Mouse (Mus musculus): ENCODE results near the gene Fhod1. TPM values are rescaled to one million over a fixed set of nuclear protein-coding genes. Genes with fewer than 3 reads are reported as not detected.

Gene Fhod1
- polyA plus RNA-seq (2017; shearing (Covaris generic)), result 1.6 TPM

GRCm38 (mm10) chr8:105347428-105348221 lies at the start of gene Fhod1:
Fhod1 (minus strand) TSS chr8:105347953.

GRCm38 (mm10) chr8:105373032-105373431 lies 25.3 kb upstream of the Fhod1 start, which contains the start of gene Plekhg4:
Plekhg4 (plus strand) TSS chr8:105373274.

GRCm38 (mm10) chr8:105348450-105349095 lies 820 bp upstream of the Fhod1 start, which contains the start of gene Slc9a5:
Slc9a5 (plus strand) TSS chr8:105348843.

GRCm38 (mm10) chr8:105326141-105326672 lies 21.5 kb downstream of the Fhod1 start, which contains the start of the genes Lrrc29 and Tmem208:
Lrrc29 (minus strand) TSS chr8:105326278.
Tmem208 (plus strand) TSS chr8:105326354.

GRCm38 (mm10) chr8:105305211-105306145 lies 42.3 kb downstream of the Fhod1 start, which contains the start of gene Elmo3:
Elmo3 (plus strand) TSS chr8:105305601.

GRCm38 (mm10) chr8:105297511-105298192 lies 50.1 kb downstream of the Fhod1 start, which contains the start of gene E2f4:
E2f4 (plus strand) TSS chr8:105297663.

GRCm38 (mm10) chr8:105295895-105296573 lies 51.7 kb downstream of the Fhod1 start, which contains the start of gene Exoc3l:
Exoc3l (minus strand) TSS chr8:105296101.

GRCm38 (mm10) chr8:105289805-105290460 lies 57.8 kb downstream of the Fhod1 start, which contains the start of gene 4931428F04Rik:
4931428F04Rik (minus strand) TSS chr8:105289864.

Other genes starting within 250 kb of the Fhod1 start
- not detected for gene Ces4a, start 216.2 kb downstream of the Fhod1 start, polyA plus RNA-seq (2017; shearing (Covaris generic))
- gene Cbfb, start 177.3 kb downstream of the Fhod1 start, polyA plus RNA-seq (2017; shearing (Covaris generic)), result 89.9 TPM
- 29.6 TPM for gene D230025D16Rik, start 122.8 kb downstream of the Fhod1 start, polyA plus RNA-seq (2017; shearing (Covaris generic))
- 0.55 TPM for gene B3gnt9, start 92.8 kb downstream of the Fhod1 start, polyA plus RNA-seq (2017; shearing (Covaris generic))
- gene Tradd, start 83.3 kb downstream of the Fhod1 start, polyA plus RNA-seq (2017; shearing (Covaris generic)), result 40.0 TPM
- 9.9 TPM for gene Fbxl8, start 83.3 kb downstream of the Fhod1 start, polyA plus RNA-seq (2017; shearing (Covaris generic))
- not detected for gene Hsf4, start 78.2 kb downstream of the Fhod1 start, polyA plus RNA-seq (2017; shearing (Covaris generic))
- not detected for gene Nol3, start 71.8 kb downstream of the Fhod1 start, polyA plus RNA-seq (2017; shearing (Covaris generic))
- gene 4931428F04Rik, start 58.1 kb downstream of the Fhod1 start, polyA plus RNA-seq (2017; shearing (Covaris generic)), result 2.1 TPM
- 1.8 TPM for gene Exoc3l, start 51.9 kb downstream of the Fhod1 start, polyA plus RNA-seq (2017; shearing (Covaris generic))
- gene E2f4, start 50.3 kb downstream of the Fhod1 start, polyA plus RNA-seq (2017; shearing (Covaris generic)), result 112 TPM
- gene Elmo3, start 42.4 kb downstream of the Fhod1 start, polyA plus RNA-seq (2017; shearing (Covaris generic)), result 4.2 TPM
- gene Lrrc29, start 21.7 kb downstream of the Fhod1 start, polyA plus RNA-seq (2017; shearing (Covaris generic)), result 1.9 TPM
- 62.3 TPM for gene Tmem208, start 21.6 kb downstream of the Fhod1 start, polyA plus RNA-seq (2017; shearing (Covaris generic))
- 0.11 TPM for gene Slc9a5, start 890 bp upstream of the Fhod1 start, polyA plus RNA-seq (2017; shearing (Covaris generic))
- not detected for gene Plekhg4, start 25.3 kb upstream of the Fhod1 start, polyA plus RNA-seq (2017; shearing (Covaris generic))
- not detected for gene Kctd19, start 65.5 kb upstream of the Fhod1 start, polyA plus RNA-seq (2017; shearing (Covaris generic))
- not detected for gene Lrrc36, start 65.6 kb upstream of the Fhod1 start, polyA plus RNA-seq (2017; shearing (Covaris generic))
- gene Tppp3, start 123.6 kb upstream of the Fhod1 start, polyA plus RNA-seq (2017; shearing (Covaris generic)), result not detected
- 4.9 TPM for gene Zdhhc1, start 148.9 kb upstream of the Fhod1 start, polyA plus RNA-seq (2017; shearing (Covaris generic))
- 0.19 TPM for gene Hsd11b2, start 170.8 kb upstream of the Fhod1 start, polyA plus RNA-seq (2017; shearing (Covaris generic))
- 92.5 TPM for gene Atp6v0d1, start 218.1 kb upstream of the Fhod1 start, polyA plus RNA-seq (2017; shearing (Covaris generic))